Mouse (Mus musculus): ENCODE data around the gene Gm21190. TPM values are rescaled to one million over a fixed set of nuclear protein-coding genes. Genes with fewer than 3 reads are reported as not detected.
"Not testable (repeated sequence)": the region's sequence is repeated elsewhere in the genome, so short reads cannot be mapped to it uniquely, and the experiment has no call there.

Gm21190 gene
- polyA plus RNA-seq, 1 experiment from 2014 or later: not detected

GRCm38 (mm10) chr5:15509911-15510310 is 19.1 kb downstream of the Gm21190 start:
- peaks cover 54% of the 10 kb centered on the region for H3K9me3 ChIP-seq
- not testable (repeated sequence) for H3K4me1 ChIP-seq; H3K4me3 ChIP-seq; H3K27me3 ChIP-seq (replicated peaks; ENCODE audit: low read depth, poor library complexity, severe bottlenecking); H3K27ac ChIP-seq (replicated peaks); DNase-seq (ENCODE audit: low spot score); H3K36me3 ChIP-seq (replicated peaks)
- WGBS: 75% methylated on average over 1 of the region's 1 CpGs

GRCm38 (mm10) chr5:15508460-15509451 is 20.3 kb downstream of the Gm21190 start:
- WGBS: 69% methylated on average over 6 of the region's 6 CpGs
- DNase-seq (ENCODE audit: low spot score): not testable (repeated sequence)
- peaks cover 53% of the 10 kb centered on the region for H3K9me3 ChIP-seq

DNA sequence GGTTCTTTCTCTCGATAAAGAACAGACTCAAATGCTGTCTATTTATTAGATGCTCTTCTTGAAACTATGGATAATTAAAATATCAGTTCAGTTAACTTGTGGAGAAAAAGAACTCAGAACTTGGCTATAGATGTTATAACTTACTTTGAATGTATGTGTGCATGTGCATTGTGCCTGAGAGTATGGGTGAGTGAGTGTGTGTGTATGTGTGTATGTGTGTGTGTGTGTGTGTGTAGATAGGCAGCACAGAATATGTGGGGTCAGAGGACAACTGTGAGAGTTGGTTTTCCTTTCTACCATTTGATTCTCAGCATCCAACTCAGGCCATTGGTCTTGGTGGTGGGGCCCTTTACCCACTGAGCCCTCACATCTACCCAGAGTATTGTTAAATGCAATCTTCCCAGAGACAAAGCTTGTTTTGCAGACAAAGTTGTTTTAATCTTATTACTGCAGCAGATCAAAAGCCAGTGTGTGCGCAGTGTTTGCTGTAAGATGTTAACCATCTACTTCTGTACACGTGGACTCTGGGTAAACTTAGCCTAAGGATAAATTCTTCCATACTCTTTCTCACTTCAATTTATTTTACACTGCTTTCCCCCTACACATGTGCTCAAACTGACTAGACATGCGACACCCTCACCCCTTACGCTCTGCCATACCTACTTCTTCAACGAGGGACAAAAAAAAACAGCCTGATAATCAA is 21.1 kb downstream of the Gm21190 start:
- H3K27me3 ChIP-seq (replicated peaks; ENCODE audit: low read depth, poor library complexity, severe bottlenecking); H3K36me3 ChIP-seq (replicated peaks); H3K4me1 ChIP-seq; DNase-seq (ENCODE audit: low spot score); H3K27ac ChIP-seq (replicated peaks); H3K4me3 ChIP-seq: not testable (repeated sequence)
- peaks cover 53% of the 10 kb centered on the region for H3K9me3 ChIP-seq
- WGBS: 66% methylated on average over 6 of the region's 6 CpGs

More at GRCm38 (mm10) chr5:15508460-15509451, 20.3 kb downstream of the Gm21190 start:
- H3K4me3 ChIP-seq; H3K4me1 ChIP-seq; H3K27ac ChIP-seq (replicated peaks); H3K36me3 ChIP-seq (replicated peaks); H3K27me3 ChIP-seq (replicated peaks; ENCODE audit: low read depth, poor library complexity, severe bottlenecking): not testable (repeated sequence)

DNA sequence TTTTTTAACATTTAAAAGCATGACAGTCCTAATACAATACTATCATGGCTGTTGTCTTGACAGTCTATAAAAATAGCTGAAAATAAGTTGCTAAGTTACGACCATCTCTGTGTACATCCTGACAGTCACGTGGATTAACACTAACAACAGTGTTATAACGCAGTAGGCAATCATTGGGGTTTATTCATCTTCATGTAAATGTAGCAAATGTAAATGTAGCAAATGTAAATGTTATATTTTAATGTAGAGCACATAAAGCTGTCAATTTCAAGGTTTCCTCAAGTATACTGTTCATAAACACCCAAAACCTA is 21.8 kb downstream of the Gm21190 start:
- DNase-seq (ENCODE audit: low spot score): no peak
- no peak overlapping the region for H3K4me3 ChIP-seq
- WGBS: 83% methylated on average over 3 of the region's 3 CpGs
- H3K27ac ChIP-seq (replicated peaks): no peak overlapping the region
- peaks cover 52% of the 10 kb centered on the region for H3K9me3 ChIP-seq
- H3K36me3 ChIP-seq (replicated peaks): no peaks in the 10 kb centered on the region
- no peaks in the 10 kb centered on the region for H3K4me1 ChIP-seq
- H3K27me3 ChIP-seq (replicated peaks; ENCODE audit: low read depth, poor library complexity, severe bottlenecking): no peaks in the 10 kb centered on the region

DNA sequence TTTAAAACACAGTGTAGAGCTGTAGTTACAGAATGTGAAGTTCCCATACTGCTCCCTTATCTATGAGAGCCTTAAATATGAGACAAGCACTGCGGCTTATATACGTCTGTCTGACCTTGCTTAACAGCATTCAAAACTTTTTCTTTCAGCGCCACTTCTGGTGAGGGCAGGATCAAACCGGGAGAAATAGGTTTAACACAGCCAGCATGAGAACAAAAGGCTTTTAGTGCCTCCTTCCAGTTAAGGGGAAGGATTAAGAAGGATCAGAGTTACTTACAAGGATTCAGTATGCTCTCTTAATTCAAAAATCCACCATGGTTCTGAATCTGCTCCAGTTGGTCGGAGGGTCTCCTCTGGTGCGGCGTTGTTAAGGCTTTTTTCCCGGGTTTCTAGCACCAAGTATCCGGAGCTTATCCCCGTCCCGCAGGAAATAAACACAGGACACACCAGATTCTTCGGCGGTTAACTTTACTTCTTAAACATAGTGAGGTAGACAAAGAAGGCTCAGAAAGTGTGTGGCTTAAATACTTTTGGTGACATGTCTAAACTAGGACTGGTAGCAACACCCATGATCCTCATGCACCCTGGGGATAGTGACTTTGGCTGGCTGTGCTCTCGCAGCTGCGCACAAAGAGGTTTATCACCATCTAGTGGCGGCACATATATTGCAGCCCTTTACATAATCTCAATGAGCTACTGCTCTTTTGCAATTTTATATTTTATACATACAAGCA is 22.3 kb downstream of the Gm21190 start:
- 50% methylated on average over 16 of the region's 16 CpGs for WGBS
- Histone ChIP-seq H3K4me1 (no peaks in the 10 kb centered on the region), H3K27ac (replicated peaks) (no peak overlapping the region), H3K27me3 (replicated peaks; ENCODE audit: low read depth, poor library complexity, severe bottlenecking) (no peaks in the 10 kb centered on the region), H3K9me3 (peaks cover 49% of the 10 kb centered on the region), H3K36me3 (replicated peaks) (no peaks in the 10 kb centered on the region), H3K4me3 (peak overlapping the region; percentile 21; the same call in 1 of the 2 replicates)
- DNase-seq (ENCODE audit: low spot score): peak; percentile 65

DNA sequence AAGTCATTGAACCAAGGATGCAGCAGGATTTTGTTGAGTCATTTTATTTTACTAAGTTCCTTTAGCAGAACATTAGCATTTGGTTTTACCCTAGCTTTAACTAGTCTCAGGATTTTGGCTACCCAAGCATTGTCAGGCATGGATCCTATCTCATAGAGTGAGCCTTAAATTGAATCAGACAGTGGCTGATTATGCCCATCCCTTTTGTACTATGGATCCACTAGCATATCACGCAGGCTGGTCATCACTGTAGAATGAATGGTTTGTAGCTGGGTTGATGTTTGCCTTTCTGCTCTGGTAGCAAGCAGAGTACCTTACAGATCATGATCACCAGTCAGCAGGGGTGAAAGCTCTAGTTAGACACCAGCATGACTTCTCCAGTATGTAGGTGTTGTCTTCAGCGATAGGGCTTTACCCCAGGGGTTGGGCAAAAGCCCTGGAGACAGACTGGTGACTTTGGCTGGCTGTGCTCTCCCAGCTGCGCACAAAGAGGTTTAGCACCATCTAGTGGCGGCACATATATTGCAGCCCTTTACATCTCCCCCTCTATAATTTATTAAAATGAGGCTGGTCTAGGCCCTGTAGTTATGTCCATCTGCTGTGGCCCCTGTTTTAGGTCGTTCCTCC is 30.1 kb downstream of the Gm21190 start:
- H3K4me1 ChIP-seq; H3K27me3 ChIP-seq (replicated peaks; ENCODE audit: low read depth, poor library complexity, severe bottlenecking); H3K36me3 ChIP-seq (replicated peaks); DNase-seq (ENCODE audit: low spot score); H3K4me3 ChIP-seq; H3K27ac ChIP-seq (replicated peaks): not testable (repeated sequence)
- 32% methylated on average over 5 of the region's 5 CpGs for WGBS
- H3K9me3 ChIP-seq: peaks cover 44% of the 10 kb centered on the region

DNA sequence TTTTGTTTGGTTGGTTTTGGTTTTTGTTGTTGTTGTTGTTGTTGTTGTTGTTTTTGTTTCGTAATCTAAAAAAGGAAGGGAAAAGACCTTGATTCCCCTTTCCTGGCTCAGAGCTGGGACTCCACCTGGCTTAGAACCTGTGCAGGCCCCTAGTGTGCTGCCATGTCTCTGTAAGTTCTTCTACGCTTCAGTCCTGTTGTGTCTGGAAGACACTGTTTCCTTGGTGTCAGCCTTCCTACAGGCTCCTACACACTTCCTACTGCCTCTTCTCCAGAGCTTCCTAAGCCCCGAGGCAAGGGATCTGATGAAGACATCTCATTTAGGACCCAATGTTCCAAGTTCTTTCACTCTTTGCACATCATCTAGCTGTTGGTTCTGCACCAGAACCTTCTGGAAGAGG is 30.7 kb downstream of the Gm21190 start:
- H3K4me1 ChIP-seq; H3K4me3 ChIP-seq; H3K27me3 ChIP-seq (replicated peaks; ENCODE audit: low read depth, poor library complexity, severe bottlenecking); H3K27ac ChIP-seq (replicated peaks); H3K36me3 ChIP-seq (replicated peaks); DNase-seq (ENCODE audit: low spot score): not testable (repeated sequence)
- peaks cover 46% of the 10 kb centered on the region for H3K9me3 ChIP-seq
- WGBS: 78% methylated on average over 3 of the region's 3 CpGs

- H3K9me3 ChIP-seq: peaks cover 53% of the 10 kb centered on the region
- H3K36me3 ChIP-seq (replicated peaks); H3K27me3 ChIP-seq (replicated peaks; ENCODE audit: low read depth, poor library complexity, severe bottlenecking); H3K27ac ChIP-seq (replicated peaks); H3K4me1 ChIP-seq; H3K4me3 ChIP-seq; DNase-seq (ENCODE audit: low spot score): not testable (repeated sequence)
- 66% methylated on average over 2 of the region's 2 CpGs for WGBS
These were observed 38.1 kb downstream of the Gm21190 start for GRCm38 (mm10) chr5:15490934-15491333.

DNA sequence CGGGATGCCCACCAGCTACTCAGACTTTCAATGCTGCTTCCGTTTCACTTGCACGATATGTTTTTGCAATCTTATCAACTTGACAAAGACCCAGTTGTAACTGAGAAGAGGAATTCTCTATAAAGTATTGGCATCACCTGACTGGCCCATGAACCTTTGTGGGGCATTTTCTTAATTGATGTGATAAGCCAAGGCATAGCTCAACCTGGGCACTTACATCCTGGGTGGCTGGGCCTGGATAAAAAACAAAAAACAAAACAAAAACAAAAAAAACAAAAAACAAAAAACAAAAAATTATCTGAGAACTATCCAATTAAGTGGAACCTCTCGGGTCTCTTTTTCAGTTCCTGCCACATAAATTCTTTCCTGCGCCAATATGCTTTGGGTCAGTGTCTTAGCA is 40.3 kb downstream of the Gm21190 start:
- DNase-seq (ENCODE audit: low spot score): no peak
- Histone ChIP-seq H3K27me3 (replicated peaks; ENCODE audit: low read depth, poor library complexity, severe bottlenecking) (no peaks in the 10 kb centered on the region), H3K9me3 (peaks cover 51% of the 10 kb centered on the region), H3K36me3 (replicated peaks) (no peaks in the 10 kb centered on the region), H3K4me1 (no peaks in the 10 kb centered on the region), H3K27ac (replicated peaks) (no peak overlapping the region), H3K4me3 (no peak overlapping the region)
- WGBS: 88% methylated on average over 5 of the region's 5 CpGs

GRCm38 (mm10) chr5:15484616-15485015 is 44.4 kb downstream of the Gm21190 start:
- DNase-seq (ENCODE audit: low spot score): not testable (repeated sequence)
- 27% methylated on average over 2 of the region's 2 CpGs for WGBS

GRCm38 (mm10) chr5:15483576-15483975 is 45.4 kb downstream of the Gm21190 start:
- not testable (repeated sequence) for H3K4me1 ChIP-seq; H3K36me3 ChIP-seq (replicated peaks); H3K4me3 ChIP-seq; DNase-seq (ENCODE audit: low spot score); H3K27me3 ChIP-seq (replicated peaks; ENCODE audit: low read depth, poor library complexity, severe bottlenecking); H3K27ac ChIP-seq (replicated peaks)
- H3K9me3 ChIP-seq: peaks cover 40% of the 10 kb centered on the region
- WGBS: 64% methylated on average over 4 of the region's 4 CpGs

More at GRCm38 (mm10) chr5:15484616-15485015, 44.4 kb downstream of the Gm21190 start:
- H3K9me3 ChIP-seq: peaks cover 48% of the 10 kb centered on the region
- H3K4me1 ChIP-seq; H3K4me3 ChIP-seq; H3K27me3 ChIP-seq (replicated peaks; ENCODE audit: low read depth, poor library complexity, severe bottlenecking); H3K27ac ChIP-seq (replicated peaks); H3K36me3 ChIP-seq (replicated peaks): not testable (repeated sequence)

GRCm38 (mm10) chr5:15482815-15483214 is 46.2 kb downstream of the Gm21190 start:
- not testable (repeated sequence) for H3K4me1 ChIP-seq; H3K27ac ChIP-seq (replicated peaks); H3K4me3 ChIP-seq; H3K27me3 ChIP-seq (replicated peaks; ENCODE audit: low read depth, poor library complexity, severe bottlenecking); H3K36me3 ChIP-seq (replicated peaks); DNase-seq (ENCODE audit: low spot score)
- H3K9me3 ChIP-seq: peaks cover 45% of the 10 kb centered on the region
- WGBS: 63% methylated on average over 2 of the region's 2 CpGs
